Mouse (Mus musculus): ENCODE measurements around the gene P2rx1.

Gene P2rx1

DNA sequence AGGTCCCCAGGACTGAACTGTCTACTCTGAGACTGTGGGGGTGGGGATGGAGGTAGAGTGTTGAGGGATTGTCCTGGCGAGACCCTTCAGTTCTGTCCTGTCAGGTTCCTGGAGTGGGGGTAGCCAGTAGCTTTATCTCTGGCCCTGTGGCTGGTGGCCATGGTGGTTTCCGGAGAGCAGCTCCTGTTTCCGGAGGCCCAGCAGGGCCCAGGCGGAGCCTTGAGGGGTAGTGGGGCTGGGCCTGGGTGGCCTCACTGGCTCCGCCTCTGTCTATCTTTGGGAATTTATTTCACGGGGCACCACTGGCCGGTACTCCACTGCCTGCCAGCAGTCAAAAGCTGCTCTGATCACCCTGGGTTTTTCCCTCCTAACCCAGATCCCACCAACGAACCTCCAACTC is at the start of gene P2rx1:
Gene P2rx1 (plus strand): TSS at position 333 of the 400 bp plus-strand sequence.
- no peak for DNase-seq (ENCODE audit: low read depth)

DNA sequence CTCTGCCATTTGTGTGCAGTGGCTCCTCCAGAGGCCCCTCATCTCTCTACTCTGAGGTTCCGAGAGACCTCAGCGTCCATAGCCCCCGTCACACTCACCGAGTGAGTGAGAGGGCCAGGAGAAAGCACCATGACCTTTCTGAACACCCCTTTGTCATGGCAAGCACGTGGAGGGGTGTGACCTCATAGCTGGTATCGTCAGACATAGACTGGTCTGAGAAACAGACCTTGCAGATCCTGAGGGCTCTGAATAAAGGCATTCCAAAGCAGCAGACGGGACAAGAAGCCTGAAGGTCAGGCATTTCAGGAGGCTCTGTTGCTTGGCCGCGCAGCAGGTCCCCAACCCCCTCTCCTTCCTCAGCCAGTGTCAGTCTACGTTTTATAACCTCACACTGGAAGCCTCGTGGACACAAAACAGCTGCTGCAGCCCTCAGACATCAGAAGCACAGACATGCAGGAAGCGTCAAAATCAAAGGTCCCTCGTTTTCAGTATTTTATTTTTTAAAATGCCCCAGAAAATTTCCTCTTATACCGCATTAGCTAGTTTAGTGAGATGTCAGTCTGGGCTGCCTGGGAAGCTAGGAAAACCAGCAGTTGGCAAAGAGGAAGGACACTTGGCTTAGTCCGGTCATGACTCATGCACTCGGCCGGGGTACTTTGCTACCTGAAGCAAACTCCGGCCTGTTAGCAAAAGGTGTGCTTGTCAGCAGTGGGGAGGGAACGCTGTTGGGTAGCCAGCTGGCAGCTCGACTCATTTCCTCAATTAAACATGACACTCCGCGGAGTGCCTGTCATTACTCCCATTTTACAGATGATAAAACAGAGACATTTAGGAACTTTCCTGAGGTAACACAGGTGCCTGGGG is 47.5 kb upstream of the P2rx1 start:
- peak; percentile 37 for DNase-seq (ENCODE audit: low read depth)

DNA sequence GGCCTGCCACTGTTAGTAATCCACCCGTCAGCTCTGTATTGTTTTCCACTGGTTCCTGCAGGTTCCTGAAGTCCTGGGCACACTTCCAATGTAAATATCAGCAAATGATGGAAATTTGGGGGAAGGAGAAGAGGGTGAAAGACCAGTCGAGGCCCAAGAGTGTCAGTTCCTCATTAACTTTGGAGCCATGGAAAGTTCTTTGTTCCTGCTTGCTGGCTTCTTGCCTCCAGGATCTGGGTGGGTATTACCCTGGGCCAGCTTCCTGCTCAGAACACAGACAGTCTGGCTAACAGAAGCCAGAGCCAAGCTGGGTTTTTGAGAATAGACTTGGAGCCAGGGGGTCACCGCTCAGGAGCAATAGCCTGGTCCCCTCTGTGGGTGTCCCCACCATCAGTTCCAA is 46.7 kb upstream of the P2rx1 start:
- DNase-seq (ENCODE audit: low read depth) = no peak

DNA sequence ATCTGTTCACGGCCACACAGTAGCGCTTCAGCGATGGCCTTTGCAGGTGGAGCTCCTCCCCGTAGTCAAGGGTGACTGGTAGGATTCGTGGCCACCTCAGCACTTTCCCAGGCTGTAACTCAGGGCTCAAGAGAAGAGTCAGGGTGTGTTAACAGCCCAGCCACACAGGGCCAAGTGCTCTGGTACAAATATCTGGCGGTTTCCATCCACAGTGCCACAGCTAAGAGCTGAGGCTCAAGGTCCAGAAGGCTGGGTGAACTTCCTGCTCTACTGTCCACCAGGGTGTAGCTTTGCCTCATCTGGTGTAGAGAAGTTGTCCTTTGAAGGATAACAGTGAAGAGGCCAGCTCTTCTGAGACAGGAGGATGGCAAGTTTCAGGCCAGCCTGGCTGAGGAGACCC is 46.2 kb upstream of the P2rx1 start:
- no peak for DNase-seq (ENCODE audit: low read depth)

DNA sequence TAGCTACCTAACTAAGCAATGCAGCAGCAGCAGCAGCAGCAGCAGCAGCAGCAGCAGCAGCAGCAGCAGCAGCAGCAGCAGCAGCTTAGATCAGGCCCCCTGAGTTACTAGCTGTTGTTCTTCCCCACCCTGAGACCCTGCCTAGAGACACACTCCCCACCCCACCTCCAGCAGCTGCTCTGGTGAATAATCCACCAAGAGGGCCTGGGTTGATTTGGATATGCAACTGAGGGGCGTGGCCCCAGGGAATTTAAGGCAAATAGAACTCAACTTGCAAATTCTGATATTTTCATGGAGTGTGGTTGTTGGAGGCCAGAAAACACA is 45.8 kb upstream of the P2rx1 start:
- DNase-seq (ENCODE audit: low read depth) = no peak

DNA sequence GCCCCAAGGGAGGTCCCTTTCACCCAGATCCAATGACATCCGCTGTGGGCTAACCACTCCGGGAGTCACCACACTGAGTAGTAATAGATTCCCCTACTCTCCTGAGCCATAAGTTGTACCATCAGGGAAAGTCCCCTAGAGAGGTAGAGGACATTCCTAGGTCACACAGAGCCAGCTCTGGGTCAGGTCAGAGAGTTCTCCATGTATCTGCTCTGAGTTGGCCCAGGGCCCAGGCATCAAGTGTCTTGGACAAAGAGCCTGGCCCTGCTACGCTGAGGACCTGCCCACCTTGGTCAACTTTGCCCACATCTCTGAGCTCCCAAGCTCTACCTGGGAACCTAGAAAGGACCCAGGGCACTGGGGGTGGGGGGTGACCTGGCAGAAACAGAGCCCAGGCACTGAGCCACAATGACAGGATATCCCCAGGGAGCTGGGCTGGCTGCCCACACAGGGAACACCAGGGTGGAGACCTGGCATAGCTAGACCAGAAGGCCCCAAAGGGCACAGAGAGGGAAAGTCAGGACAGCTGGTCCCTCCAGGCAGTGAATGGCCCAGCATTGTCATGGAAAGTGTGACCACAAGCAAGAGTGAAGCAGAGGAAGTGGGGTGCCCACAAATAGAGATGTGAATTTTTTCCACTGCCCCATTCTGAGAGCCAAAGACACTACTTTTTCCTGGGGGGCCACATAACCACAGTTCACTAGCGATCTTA is 45.3 kb upstream of the P2rx1 start:
- DNase-seq (ENCODE audit: low read depth) = peak; percentile 57

DNA sequence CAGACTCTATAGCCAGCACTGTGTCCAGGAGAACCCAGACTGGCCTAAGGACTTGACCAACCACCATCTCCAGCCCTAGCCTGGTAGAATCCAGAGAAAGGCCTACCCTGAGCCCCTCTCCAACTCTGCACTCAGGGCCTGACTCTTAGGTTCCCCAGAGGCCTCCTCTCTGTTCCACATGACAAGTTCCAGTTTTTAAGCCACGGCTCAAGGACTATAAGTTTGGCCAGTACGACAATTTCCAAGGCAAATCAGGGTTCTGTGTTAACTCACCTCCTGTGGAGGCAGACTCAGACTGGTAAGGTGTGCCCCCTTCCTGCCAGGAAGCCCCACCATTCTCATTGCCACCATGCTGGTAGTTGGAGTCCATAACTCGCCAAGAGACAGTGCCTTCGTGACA is 44.7 kb upstream of the P2rx1 start:
- no peak for DNase-seq (ENCODE audit: low read depth)

DNA sequence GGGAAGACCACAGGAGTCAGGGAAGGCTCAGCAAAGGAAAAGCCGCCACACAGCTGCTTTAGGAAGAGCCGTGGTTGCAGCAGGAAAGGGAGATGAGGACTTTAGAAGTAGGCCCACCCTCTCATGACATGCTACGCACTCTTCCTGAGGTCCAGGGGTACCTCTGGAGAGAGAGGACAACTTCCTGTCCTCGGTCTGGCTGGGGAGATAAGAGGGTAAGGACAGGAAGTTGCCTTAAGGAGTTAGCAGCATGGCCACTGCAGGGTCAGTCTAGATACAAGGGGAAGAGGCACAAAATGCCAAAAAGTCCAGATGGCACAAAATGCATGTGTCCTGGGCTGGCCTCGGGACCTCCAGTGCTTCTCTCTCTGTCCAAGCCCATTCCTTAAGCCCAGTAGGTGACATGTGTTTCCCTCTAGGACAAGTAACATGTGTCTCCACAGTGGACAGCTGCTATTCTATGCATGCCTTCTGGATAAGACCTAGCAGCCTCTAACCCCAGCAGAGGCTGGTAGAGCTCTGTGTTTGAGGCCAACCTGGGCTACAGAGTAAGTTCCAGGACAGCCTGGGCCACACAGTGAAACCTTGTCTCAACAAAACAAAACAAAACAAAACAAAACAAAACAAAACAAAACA is 43.4 kb upstream of the P2rx1 start:
- DNase-seq (ENCODE audit: low read depth) = no peak

DNA sequence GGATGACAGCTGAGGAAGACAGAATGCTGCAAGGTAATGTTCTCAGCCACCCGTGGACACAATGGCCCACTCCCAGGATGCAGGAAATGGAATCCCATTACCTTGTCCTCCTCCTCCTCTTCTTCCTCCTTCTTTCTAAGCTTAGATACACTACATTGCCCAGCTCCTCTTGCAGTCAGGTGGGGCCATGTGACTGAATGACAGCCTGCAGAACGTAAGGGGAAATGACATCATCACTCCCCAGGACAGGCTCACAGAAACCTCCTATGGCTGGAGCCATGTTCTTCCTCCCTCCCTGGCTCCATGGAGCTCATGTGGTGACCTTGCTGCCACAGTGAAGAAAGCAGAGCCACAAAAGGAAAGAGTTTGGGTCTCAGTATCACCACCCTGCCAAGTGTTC is 41.6 kb upstream of the P2rx1 start:
- peak; percentile 32 for DNase-seq (ENCODE audit: low read depth)

DNA sequence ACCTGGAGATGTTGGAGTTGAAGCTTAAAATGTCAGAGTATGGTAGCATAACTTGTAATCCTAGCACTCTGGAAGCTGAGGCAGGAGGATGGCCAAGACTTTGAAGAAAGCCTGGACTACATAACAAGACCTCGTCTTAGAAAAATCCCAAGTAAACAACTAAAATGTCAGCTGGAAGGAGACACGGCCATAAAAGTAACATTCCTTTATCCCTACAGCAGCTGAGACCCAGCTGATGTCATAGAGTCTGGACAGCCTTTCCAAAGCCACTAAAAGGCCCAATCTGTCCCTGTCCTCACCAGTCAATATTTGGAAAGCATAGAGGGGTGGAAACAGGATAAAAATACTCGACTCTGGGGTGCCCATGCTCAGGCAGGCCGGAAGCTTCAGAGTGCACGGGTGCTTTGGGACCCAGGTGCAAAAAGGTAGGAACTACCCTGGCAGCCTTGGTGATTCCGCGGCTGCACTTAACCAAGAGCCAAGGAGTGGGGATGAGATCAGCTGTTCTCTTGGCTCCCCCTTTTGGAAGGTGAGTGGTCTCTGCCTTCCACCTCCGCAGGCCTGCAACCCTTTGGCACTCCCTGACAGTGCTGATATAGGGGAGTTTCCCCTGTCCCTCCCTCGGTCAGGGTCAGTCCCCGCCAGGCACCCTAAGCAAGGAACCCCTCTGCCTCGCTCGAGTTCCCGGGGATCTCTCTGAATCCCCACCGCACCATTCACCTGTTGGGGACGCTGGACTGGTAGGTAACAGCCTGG is 38.8 kb upstream of the P2rx1 start:
- peak; percentile 13 for DNase-seq (ENCODE audit: low read depth)

DNA sequence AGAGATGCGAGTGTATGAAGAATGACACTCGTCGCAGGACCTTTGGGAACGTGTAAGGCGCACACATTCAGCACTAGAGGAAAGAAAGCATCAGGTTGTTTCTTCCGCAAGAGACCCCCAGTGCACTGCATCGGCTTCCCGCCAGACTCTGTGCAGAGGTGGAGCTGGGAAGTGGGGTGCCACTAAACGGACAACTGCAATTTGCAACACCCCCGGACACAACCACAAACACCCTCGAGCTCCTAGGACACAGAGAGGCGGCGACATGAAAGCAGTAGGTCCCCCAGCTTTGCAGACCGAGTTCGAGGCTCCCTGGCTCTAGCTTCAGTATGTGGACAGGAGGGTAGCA is 38.2 kb upstream of the P2rx1 start:
- no peak for DNase-seq (ENCODE audit: low read depth)

DNA sequence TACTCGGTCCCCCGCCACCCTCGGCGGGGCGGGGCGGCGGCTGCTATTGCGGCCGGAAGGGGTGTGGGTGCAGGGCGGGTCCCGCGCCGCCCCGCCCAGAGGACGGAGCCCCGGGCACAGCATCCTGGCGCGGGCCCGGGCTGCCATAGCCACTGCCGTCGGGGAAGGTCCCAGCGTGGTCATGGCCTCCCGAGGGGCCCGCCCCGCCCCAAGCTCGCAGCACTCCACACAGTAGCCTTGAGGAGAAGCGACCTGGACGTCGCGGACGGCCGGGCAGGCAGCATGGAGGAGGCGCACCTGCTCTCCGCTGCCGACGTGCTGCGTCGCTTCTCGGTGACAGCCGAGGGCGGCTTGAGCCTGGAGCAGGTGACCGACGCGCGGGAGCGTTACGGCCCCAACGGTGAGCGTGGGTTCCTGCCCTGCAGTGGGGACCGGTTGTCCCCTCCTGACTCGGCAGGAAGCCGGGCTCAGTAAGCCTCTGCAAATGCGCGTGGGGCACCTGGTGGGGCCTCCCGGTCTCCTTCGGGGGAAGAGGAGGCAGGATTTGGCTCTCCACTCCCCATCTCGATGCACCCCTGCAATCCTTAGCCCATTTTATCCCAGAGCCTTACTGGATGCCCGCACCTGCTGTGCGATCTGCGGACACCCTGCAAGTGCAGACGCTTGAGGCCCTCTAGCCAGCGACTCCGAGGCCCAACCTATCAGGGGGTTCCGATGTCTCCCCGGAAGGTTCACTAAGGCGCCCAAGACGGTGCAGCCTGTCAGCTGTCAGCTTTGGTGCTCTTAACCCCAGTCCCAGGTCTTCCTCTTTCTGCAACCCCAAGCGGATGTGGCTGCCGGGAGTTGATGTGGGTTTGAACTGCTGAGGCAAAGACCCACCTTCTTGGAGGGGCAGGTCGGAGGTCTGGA is 37.6 kb upstream of the P2rx1 start, which contains the start of gene Atp2a3:
Gene Atp2a3 (plus strand): TSS at position 98 of the 909 bp plus-strand sequence.
- DNase-seq (ENCODE audit: low read depth) = peak; percentile 83

DNA sequence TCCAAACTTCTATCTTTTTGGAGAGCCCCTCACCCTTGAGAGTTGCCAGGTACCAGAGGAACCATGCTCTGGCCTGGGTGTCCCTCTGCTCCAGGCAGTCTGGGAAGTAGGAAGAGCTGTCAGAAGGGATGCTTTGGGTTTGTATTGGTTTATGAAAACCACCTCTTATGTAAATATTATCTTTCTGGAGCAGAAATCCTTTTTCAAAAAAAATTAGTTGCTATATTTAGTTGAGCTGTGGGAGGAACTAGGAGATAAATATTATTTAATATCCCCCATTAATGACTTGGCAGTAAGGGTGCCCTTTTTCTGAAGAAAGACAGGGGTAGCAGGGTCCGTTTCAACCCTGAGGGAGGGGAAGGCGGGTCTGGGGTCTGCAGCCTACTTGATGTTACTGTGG is 36.5 kb upstream of the P2rx1 start:
- no peak for DNase-seq (ENCODE audit: low read depth)

DNA sequence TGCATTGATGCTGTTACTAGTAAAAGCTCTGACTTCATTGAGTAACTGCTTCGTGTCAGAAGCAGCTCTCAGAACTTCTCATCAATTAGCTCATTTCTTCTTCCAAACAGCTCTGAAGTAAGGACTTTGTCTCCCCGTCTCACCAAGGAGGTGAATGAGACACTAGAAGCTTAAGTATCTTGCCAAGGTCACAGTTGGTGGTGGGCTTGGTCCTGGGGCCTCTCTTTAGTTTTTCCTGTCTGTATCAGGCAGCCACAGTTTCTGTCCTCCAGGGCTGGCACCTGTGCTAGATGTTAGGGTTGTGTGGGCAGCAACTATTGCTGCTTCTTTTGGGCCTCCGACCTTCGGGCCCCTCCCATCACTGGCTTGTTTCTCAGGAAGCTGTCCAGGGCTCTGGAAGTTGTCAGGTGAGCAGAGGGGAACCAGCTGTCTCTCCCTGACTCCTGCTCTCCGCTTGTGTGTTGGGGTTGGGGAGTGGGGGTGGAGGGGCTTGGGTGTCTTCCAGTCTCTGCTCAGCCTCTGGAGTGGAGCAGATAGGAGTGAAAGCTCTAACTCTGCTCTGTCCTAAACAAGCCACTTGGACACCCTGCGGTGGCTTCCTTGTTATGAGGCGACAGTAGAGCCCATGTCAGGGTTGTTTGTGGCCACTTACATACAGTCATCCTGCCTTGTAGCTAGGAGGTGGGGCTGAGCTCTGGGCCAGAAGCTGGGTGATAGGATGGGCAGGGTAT is 35.7 kb upstream of the P2rx1 start:
- DNase-seq (ENCODE audit: low read depth) = peak; percentile 16

DNA sequence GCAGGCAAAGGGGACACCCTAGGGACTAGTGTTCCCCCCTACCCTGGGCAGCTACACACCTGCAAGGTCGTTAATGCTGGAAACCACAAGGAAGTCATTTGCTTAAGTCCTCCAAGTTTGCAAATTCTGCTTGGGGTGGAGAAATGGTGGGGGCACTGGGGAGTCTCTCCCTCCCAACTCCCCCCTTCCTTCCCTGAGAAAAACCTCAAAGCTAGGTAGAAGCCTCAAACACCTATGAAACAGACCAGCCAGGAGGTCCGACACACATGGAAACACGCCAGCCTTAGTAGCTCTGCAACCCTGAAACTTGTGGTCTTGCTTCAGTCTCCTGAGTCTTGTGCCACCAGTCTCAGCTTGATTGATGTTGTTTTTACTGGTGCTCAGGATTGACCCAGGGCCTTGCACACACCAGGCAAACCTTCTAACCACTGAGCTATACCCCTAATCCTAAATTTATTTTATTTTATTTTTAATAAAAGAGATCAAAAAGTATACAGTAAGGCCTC is 35.1 kb upstream of the P2rx1 start:
- DNase-seq (ENCODE audit: low read depth) = peak; percentile 19

DNA sequence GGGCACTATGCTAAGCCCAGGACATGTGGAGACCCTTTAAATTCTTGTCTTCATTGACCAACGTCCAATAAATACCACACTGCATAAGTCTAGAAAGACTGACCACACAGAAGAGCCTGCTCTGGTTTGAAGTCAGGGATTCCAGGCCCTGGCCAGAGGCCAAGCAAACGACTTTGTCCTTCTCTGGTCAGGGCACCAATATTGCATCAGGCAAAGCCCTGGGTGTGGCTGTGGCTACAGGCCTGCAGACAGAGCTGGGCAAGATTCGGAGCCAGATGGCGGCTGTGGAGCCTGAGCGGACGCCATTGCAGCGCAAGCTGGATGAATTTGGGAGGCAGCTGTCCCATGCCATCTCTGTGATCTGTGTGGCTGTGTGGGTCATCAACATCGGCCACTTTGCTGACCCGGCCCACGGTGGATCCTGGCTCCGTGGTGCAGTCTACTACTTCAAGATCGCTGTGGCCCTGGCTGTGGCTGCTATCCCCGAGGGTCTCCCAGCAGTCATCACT is 23.9 kb upstream of the P2rx1 start:
- DNase-seq (ENCODE audit: low read depth) = no peak

DNA sequence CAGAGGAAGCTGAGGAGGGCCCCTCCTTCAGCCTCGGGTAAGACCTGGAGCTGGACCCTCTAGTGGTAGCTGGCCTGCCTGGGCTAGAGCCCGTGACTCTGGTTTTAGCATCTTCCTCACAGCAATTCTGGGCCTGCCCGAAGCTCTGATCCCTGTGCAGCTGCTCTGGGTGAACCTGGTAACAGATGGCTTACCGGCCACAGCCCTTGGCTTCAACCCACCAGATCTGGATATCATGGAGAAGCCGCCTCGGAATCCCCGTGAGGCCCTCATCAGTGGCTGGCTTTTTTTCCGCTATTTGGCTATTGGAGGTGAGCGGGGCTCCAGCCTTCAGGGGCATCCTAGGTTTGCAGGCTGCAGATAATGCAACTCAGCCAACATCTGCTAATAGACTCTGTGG is 16.4 kb upstream of the P2rx1 start:
- DNase-seq (ENCODE audit: low read depth) = no peak

DNA sequence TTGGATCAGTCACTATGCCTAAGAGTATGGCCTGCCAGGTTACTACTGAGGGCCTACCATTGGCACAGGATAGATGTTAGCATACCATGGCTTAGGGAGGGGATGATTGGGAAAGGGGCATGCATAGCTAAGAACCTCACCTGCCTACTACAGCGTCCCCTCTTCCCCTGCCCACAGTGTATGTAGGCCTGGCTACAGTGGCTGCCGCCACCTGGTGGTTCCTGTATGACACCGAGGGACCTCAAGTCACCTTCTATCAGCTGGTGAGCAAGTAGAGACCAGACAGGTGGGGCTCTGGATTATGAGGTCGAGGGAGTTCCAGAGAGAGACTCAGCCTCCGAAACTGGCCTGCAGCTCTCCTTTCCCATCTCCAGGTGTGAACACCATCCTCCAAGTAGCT is 15.6 kb upstream of the P2rx1 start:
- DNase-seq (ENCODE audit: low read depth) = peak; percentile 39

DNA sequence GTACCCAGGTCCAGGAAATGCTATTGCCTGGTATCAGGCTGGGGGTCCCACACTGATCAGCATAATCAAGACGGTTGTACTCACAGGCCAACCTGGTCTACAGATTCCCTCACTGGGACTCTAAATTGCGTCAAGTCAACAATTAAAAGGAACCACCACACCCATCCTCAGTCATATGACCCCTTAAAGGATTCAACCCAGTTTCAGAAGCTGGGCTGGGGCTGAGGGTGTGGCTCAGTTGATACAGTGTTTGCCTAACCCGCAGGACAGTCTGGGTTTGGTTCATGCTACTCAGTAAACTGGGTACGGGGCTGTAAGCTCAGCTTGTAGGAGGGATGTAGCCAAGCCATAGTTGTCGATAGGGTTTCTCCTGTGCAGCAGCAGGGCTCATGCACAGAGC is 12.2 kb upstream of the P2rx1 start:
- DNase-seq (ENCODE audit: low read depth) = no peak

DNA sequence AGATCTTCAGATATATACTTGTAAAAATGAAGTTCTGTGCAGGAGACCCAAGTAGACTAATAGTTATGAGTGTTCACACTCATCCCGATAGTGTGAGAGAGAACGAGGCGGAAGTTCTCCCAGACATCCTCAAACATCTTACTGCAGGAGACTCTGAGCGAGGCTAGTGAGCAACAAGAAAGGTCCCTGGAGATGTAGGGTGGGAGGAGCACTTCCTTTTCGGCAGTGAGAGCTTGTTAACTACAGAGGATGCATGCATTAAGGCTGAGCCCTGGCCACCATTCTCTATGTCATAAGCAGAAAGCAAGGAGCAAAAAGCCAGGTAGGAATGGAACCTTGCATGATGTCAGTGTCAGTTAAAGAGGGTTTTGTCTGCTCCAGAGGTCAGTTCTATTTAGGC is 11.7 kb upstream of the P2rx1 start:
- DNase-seq (ENCODE audit: low read depth) = no peak

Data from naive thymus-derived CD4-positive, alpha-beta T cell, adult 2 months (primary cell).